ENCODE assay signal across 9 mouse cellular contexts in the genomic region with DNA sequence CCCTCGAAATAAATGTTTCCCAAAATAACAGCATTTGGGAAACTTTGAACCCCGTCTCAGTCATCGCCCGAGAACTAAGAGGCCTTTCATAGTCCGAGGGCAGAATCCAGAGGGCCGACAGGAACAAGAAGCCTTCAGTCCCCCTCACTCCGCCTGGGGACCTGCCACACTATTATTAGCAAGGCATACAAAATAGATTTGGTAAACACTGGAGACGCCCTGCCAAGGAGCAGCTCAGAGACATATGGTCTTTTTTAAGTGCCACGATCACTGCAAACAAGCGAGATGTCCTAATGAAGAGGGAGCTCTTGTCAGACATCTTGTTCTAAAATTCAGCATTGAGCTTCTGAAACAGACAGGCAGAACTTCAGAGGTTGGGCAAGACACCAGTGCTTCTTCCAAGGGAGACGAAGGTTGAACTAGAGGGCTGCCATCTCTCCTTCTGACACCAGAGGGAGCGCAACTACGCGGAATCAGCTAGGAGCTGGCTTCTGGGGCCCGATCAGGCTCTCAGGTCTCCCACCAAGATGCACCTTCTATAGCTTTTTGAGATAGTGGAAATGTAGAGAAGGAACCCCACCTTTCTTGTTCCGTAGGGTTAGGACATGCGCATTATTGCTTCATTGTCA.
DNase-seq lines count a peak whose midpoint lies in the region; ATAC-seq and TF ChIP-seq lines count a peak whose summit lies in the region.
"Had no signal": no experiment of that assay in that cellular context is flagged by ENCODE, and none has a peak within 500 bp of the region (broad histone marks: within the 10 kb centered on the region; RNA-seq: fewer than 3 reads in every experiment).

No protein-coding gene starts in this region.

- no peak overlapping the region for H3K4me2 ChIP-seq in heart, embryonic 15.5 days
- H3K4me2 ChIP-seq: liver, embryonic 13.5 days had no signal

- H3K36me3 ChIP-seq in MEL (ENCODE audit: control insufficient read depth in 1 of 2, insufficient read depth in 2 of 2, low read length in 2 of 2) = no peaks in the 10 kb centered on the region
- H3K36me3 ChIP-seq in heart, embryonic 15.5 days = no peaks in the 10 kb centered on the region
- no peaks in the 10 kb centered on the region for H3K36me3 ChIP-seq in small intestine, adult 2 months (ENCODE audit: control insufficient read depth, insufficient read depth, low read length)
- H3K36me3 ChIP-seq: liver, embryonic 13.5 days had no signal

- H3K27me3 ChIP-seq in MEL (ENCODE audit: control insufficient read depth in 1 of 2, insufficient read depth in 2 of 2, low read length in 2 of 2) = no peaks in the 10 kb centered on the region
- peaks cover 2% of the 10 kb centered on the region; the same call in 1 of the 2 replicates for H3K27me3 ChIP-seq in heart, embryonic 15.5 days
- H3K27me3 ChIP-seq in small intestine, adult 2 months (ENCODE audit: control insufficient read depth, insufficient read depth, low read length) = no peaks in the 10 kb centered on the region
- H3K27me3 ChIP-seq: liver, embryonic 13.5 days had no signal

- no peak for ATAC-seq in heart, embryonic 15.5 days (replicated peaks; ENCODE audit: insufficient number of reproducible peaks, insufficient read depth, low FRiP score, low read depth)
- peak; percentile 73 for ATAC-seq in megakaryocyte progenitor cell, adult 5-6 weeks (replicated peaks; ENCODE audit: poor library complexity)

- no peaks in the 10 kb centered on the region for H3K79me2 ChIP-seq in MEL (ENCODE audit: control insufficient read depth, insufficient read depth, low read length, poor library complexity)

- no peak for TF ChIP-seq POLR2A in MEL (IDR thresholded peaks at IDR 0.05; ENCODE audit: control insufficient read depth in 1 of 2, insufficient read depth in 1 of 2, low read depth in 1 of 2, low read length in 2 of 2, poor library complexity in 1 of 2)
- TF ChIP-seq POLR2A in bone marrow, adult 2 months (IDR thresholded peaks at IDR 0.05; ENCODE audit: borderline replicate concordance, control insufficient read depth, low read depth, low read length) = no peak
- no peak for TF ChIP-seq POLR2A in embryonic fibroblast, embryonic 13.5 days (IDR thresholded peaks at IDR 0.05; ENCODE audit: low read depth, low read length)
- TF ChIP-seq POLR2A in small intestine, adult 2 months (IDR thresholded peaks at IDR 0.05; ENCODE audit: low read depth, low read length) = no peak

- no peaks in the 10 kb centered on the region for H3K9me3 ChIP-seq in MEL (replicated peaks; ENCODE audit: insufficient read depth, low read length)
- no peaks in the 10 kb centered on the region for H3K9me3 ChIP-seq in heart, embryonic 15.5 days (replicated peaks)
- H3K9me3 ChIP-seq: liver, embryonic 13.5 days had no signal

- peak in 2 of 3 experiments; percentile 4 to 20; a peak in 1 of 6 replicates for TF ChIP-seq CTCF in MEL (IDR thresholded peaks at IDR 0.05 in 2 of 3, conservative IDR thresholded peaks at IDR 0.05 in 1 of 3; ENCODE audit: control insufficient read depth in 1 of 3, insufficient read depth in 1 of 3, low read depth in 2 of 3, low read length in 3 of 3, poor library complexity in 1 of 3, severe bottlenecking in 1 of 3)
- TF ChIP-seq CTCF in bone marrow, adult 2 months (IDR thresholded peaks at IDR 0.05; ENCODE audit: control insufficient read depth, insufficient read depth, low read length) = peak; percentile 31; the same call in 1 of the 2 replicates
- peak; percentile 80 for TF ChIP-seq CTCF in embryonic fibroblast, embryonic 13.5 days (IDR thresholded peaks at IDR 0.05; ENCODE audit: borderline replicate concordance, insufficient read depth, low read length)
- TF ChIP-seq CTCF in small intestine, adult 2 months (IDR thresholded peaks at IDR 0.05; ENCODE audit: extremely low read depth, insufficient read length, insufficient replicate concordance, low read depth, low read length) = peak; percentile 63; the same call in 1 of the 2 replicates

- H3K27ac ChIP-seq in MEL (ENCODE audit: control insufficient read depth, low read depth, low read length) = no peak overlapping the region
- H3K27ac ChIP-seq in bone marrow, adult 2 months (ENCODE audit: control insufficient read depth, insufficient read depth, low read depth, low read length, poor library complexity) = no peak overlapping the region
- H3K27ac ChIP-seq in embryonic fibroblast, embryonic 13.5 days (ENCODE audit: insufficient read depth, low read length) = no peak overlapping the region
- H3K27ac ChIP-seq in heart, embryonic 15.5 days = no peak overlapping the region
- H3K27ac ChIP-seq in small intestine, adult 2 months (ENCODE audit: insufficient read depth, low read depth, low read length) = no peak overlapping the region
- H3K27ac ChIP-seq: liver, embryonic 13.5 days had no signal

- 45% methylated on average over 17 of the region's 17 CpGs for WGBS in bone marrow, adult 2 months
- WGBS in heart, embryonic 15.5 days = 37% methylated on average over 17 of the region's 17 CpGs
- 41% methylated on average over 17 of the region's 17 CpGs for WGBS in small intestine, adult 2 months

- no peak; the same call in 1 of the 2 replicates for TF ChIP-seq RAD21 in MEL (IDR thresholded peaks at IDR 0.05; ENCODE audit: low read depth, low read length)

- no peak overlapping the region for H3K9ac ChIP-seq in MEL (ENCODE audit: control insufficient read depth, low read depth, low read length, poor library complexity, severe bottlenecking)
- H3K9ac ChIP-seq in heart, embryonic 15.5 days = 0 out of 2 replicates have a peak overlapping the region, but pooled peaks have one; percentile 3
- H3K9ac ChIP-seq: liver, embryonic 13.5 days had no signal

- no peak overlapping the region for H3K4me3 ChIP-seq in MEL (ENCODE audit: control insufficient read depth in 1 of 2, insufficient read depth in 1 of 2, low read depth in 2 of 2, low read length in 2 of 2)
- no peak overlapping the region for H3K4me3 ChIP-seq in bone marrow, adult 2 months (replicated peaks; ENCODE audit: control insufficient read depth, low read depth, low read length)
- H3K4me3 ChIP-seq in embryonic fibroblast, embryonic 13.5 days (ENCODE audit: insufficient read depth, low read length) = no peak overlapping the region
- no peak overlapping the region for H3K4me3 ChIP-seq in heart, embryonic 15.5 days
- no peak overlapping the region for H3K4me3 ChIP-seq in small intestine, adult 2 months (ENCODE audit: low read depth, low read length)
- H3K4me3 ChIP-seq: liver, embryonic 13.5 days had no signal

- no peak for TF ChIP-seq EP300 in MEL (IDR thresholded peaks at IDR 0.05; ENCODE audit: low read depth in 1 of 2, low read length in 2 of 2)

- DNase-seq in MEL (ENCODE audit: low read depth, low spot score) = peak; percentile 2
- peak; percentile 63 for DNase-seq in layer of hippocampus, adult 9-11 months
- DNase-seq in spleen, postnatal 36 days (ENCODE audit: low spot score in 2 of 2) = no peak
- DNase-seq: liver, embryonic 13.5 days had no signal

- no peaks in the 10 kb centered on the region for H3K4me1 ChIP-seq in MEL (ENCODE audit: control insufficient read depth in 1 of 2, insufficient read depth in 2 of 2, low read length in 2 of 2)
- no peaks in the 10 kb centered on the region for H3K4me1 ChIP-seq in bone marrow, adult 2 months (ENCODE audit: control insufficient read depth, insufficient read depth, low read length)
- no peaks in the 10 kb centered on the region for H3K4me1 ChIP-seq in embryonic fibroblast, embryonic 13.5 days (ENCODE audit: control insufficient read depth, insufficient read depth, low read length)
- no peaks in the 10 kb centered on the region for H3K4me1 ChIP-seq in heart, embryonic 15.5 days (replicated peaks)
- no peaks in the 10 kb centered on the region for H3K4me1 ChIP-seq in small intestine, adult 2 months (ENCODE audit: control insufficient read depth, insufficient read depth, insufficient read length, low read length)
- H3K4me1 ChIP-seq: liver, embryonic 13.5 days had no signal

TF ChIP-seq in MEL, 35 proteins besides CTCF, POLR2A, EP300 and RAD21:
- TF ChIP-seq ZC3H11A (IDR thresholded peaks at IDR 0.05; ENCODE audit: low read depth, low read length) (no peak), SMC3 (IDR thresholded peaks at IDR 0.05; ENCODE audit: low read depth, low read length) (peak; percentile 13; the same call in 1 of the 2 replicates), MAZ (IDR thresholded peaks at IDR 0.05; ENCODE audit: low read depth, low read length) (no peak)
TF ChIP-seq in MEL: peak in this region for 1.

Comparison
In these comparisons a context has a peak if more than half of its experiments do, and no peak if none do; other contexts are left out.
1. DNase-seq: peak in MEL (single experiment) and layer of hippocampus, adult 9-11 months (single experiment); none in spleen, postnatal 36 days (0 of 2).
2. CTCF ChIP-seq: peak in every context shown above with its lines; median percentile 80 in embryonic fibroblast, embryonic 13.5 days; 63 in small intestine, adult 2 months; 31 in bone marrow, adult 2 months; 12 in MEL.